Mouse (Mus musculus) embryonic facial prominence, embryonic 11.5 days (tissue): ENCODE data around the gene Gm17654. TPM values are rescaled to one million over a fixed set of nuclear protein-coding genes. Genes with fewer than 3 reads are reported as not detected.
"Not testable (repeated sequence)": the region's sequence is repeated elsewhere in the genome, so short reads cannot be mapped to it uniquely, and the experiment has no call there.

Source experiments
- ATAC-seq: fragments of 200-750 bp; cut with Nextera tagmentation; replicated peaks from 2 replicates; pipeline ENCODE4 v1.8.0; 2017; ENCODE audit warnings: low read depth; ENCODE audit not compliant: insufficient number of reproducible peaks, low FRiP score, low TSS enrichment
- DNase-seq: peaks from one replicate; pipeline ENCODE4 v3.0.0-alpha.2; 2015; ENCODE audit warnings: low spot score
- H3K27ac ChIP-seq: fragments of 300-500 bp; sonication (generic); replicated peaks from 2 replicates; pipeline ENCODE4 v1.5.1; 2014; ENCODE audit warnings: mild to moderate bottlenecking, low read depth, low read length, control low read depth
- H3K27me3 ChIP-seq: fragments of 300-500 bp; sonication (generic); 2 replicates; pipeline ENCODE4 v1.6.1; 2014; ENCODE audit warnings: mild to moderate bottlenecking, low read length, moderate library complexity, mixed read lengths; ENCODE audit not compliant: control insufficient read depth, insufficient read depth
- H3K36me3 ChIP-seq: fragments of 300-500 bp; sonication (generic); replicated peaks from 2 replicates; pipeline ENCODE4 v1.6.1; 2014; ENCODE audit warnings: low read depth, mild to moderate bottlenecking, low read length, moderate library complexity, mixed read lengths; ENCODE audit not compliant: control insufficient read depth, insufficient read depth
- H3K4me1 ChIP-seq: fragments of 300-500 bp; sonication (generic); 2 replicates; pipeline ENCODE4 v1.6.1; 2014; ENCODE audit warnings: low read length, mixed read lengths; ENCODE audit not compliant: control insufficient read depth, insufficient read depth
- H3K4me2 ChIP-seq: fragments of 300-500 bp; sonication (generic); 2 replicates; pipeline ENCODE4 v1.6.1; 2014; ENCODE audit warnings: low read depth, mild to moderate bottlenecking, control low read depth, low read length, moderate library complexity
- H3K4me3 ChIP-seq: fragments of 300-500 bp; sonication (generic); 2 replicates; pipeline ENCODE4 v1.5.1; 2014; ENCODE audit warnings: low read depth, low read length, control low read depth
- H3K9ac ChIP-seq: fragments of 300-500 bp; sonication (generic); replicated peaks from 2 replicates; pipeline ENCODE4 v1.6.1; 2014; ENCODE audit warnings: mild to moderate bottlenecking, control low read depth, low read length
- H3K9me3 ChIP-seq: fragments of 300-500 bp; sonication (generic); replicated peaks from 2 replicates; pipeline ENCODE4 v1.6.1; 2016; ENCODE audit warnings: mild to moderate bottlenecking, low read length, inconsistent platforms, mixed read lengths; ENCODE audit not compliant: control insufficient read depth
- whole genome bisulfite sequencing: fragments of 180-500 bp; shearing (Covaris S2); extraction: QIAGEN DNeasy Blood & Tissue Kit; methylation state at CpG from one replicate; pipeline ENCODE4 v1.1.7; 2014; 5-methylcytosine and 5-hydroxymethylcytosine counted together
- polyA plus RNA-seq: library from polyadenylated mRNA; unstranded; fragments of >200 nt; fragmentation: Nextera tagmentation; extraction: Ambion mirVana; gene quantifications from 2 replicates; pipeline ENCODE4 v1.2.1, GENCODE M21; 2014

Gene Gm17654
- polyA plus RNA-seq, 1 experiment from 2014 or later = not detected

GRCm38 (mm10) chr14:43532011-43532383, 46.9 kb downstream of the Gm17654 start:
- not testable (repeated sequence) for H3K4me2 ChIP-seq, DNase-seq, H3K4me1 ChIP-seq, H3K27me3 ChIP-seq, H3K4me3 ChIP-seq, H3K9ac ChIP-seq, H3K9me3 ChIP-seq, H3K36me3 ChIP-seq, H3K27ac ChIP-seq, ATAC-seq
- no CpG with 5 or more reads among the region's 6 CpGs for WGBS

- not testable (repeated sequence) for H3K4me3 ChIP-seq, H3K9me3 ChIP-seq, H3K4me1 ChIP-seq, H3K27ac ChIP-seq, H3K36me3 ChIP-seq, H3K9ac ChIP-seq, DNase-seq, H3K4me2 ChIP-seq, ATAC-seq, H3K27me3 ChIP-seq
- 38% methylated on average over 5 of the region's 15 CpGs for WGBS
Observed at GRCm38 (mm10) chr14:43531052-43532010, 47.6 kb downstream of the Gm17654 start.

Other genes with a start within 250 kb of the Gm17654 start
- gene 1700001F09Rik, start 231.3 kb downstream of the Gm17654 start, polyA plus RNA-seq = not detected in 2 replicates
- not detected in 2 replicates for gene Gm8138, start 162.8 kb downstream of the Gm17654 start, polyA plus RNA-seq
- gene Gm5799, start 35.6 kb downstream of the Gm17654 start, polyA plus RNA-seq = not detected in 2 replicates
- gene Gm10375, start 28.9 kb upstream of the Gm17654 start, polyA plus RNA-seq = not detected in 2 replicates
- not detected in 2 replicates for gene Gm8165, start 98.1 kb upstream of the Gm17654 start, polyA plus RNA-seq
- 1.7 and 2.1 TPM in 2 replicates for gene Gm7324, start 118.7 kb upstream of the Gm17654 start, polyA plus RNA-seq
- not detected in 2 replicates for gene Gm16506, start 148.3 kb upstream of the Gm17654 start, polyA plus RNA-seq
- gene Gm6526, start 168.7 kb upstream of the Gm17654 start, polyA plus RNA-seq = not detected in 2 replicates
- not detected in 2 replicates for gene Gm8180, start 205.6 kb upstream of the Gm17654 start, polyA plus RNA-seq